Mouse (Mus musculus) urinary bladder, adult 2 months (tissue): ENCODE measurements at regions not wholly inside any gene's neighbourhood (a gene's known extent, or its start where the extent isn't known, plus 50 kb on each side); places are given as distances from the start of the nearest gene placed in this dataset.

Experiments used
- DNase-seq: peaks from one replicate; pipeline ENCODE4 v3.0.0; 2022; ENCODE audit warnings: low spot score

GRCm38 (mm10) chr14:120560416-120560815, 82.2 kb downstream of the Rap2a start:
- no peak for DNase-seq

GRCm38 (mm10) chr14:120560987-120561386, 82.7 kb downstream of the Rap2a start:
- DNase-seq, result no peak

DNA sequence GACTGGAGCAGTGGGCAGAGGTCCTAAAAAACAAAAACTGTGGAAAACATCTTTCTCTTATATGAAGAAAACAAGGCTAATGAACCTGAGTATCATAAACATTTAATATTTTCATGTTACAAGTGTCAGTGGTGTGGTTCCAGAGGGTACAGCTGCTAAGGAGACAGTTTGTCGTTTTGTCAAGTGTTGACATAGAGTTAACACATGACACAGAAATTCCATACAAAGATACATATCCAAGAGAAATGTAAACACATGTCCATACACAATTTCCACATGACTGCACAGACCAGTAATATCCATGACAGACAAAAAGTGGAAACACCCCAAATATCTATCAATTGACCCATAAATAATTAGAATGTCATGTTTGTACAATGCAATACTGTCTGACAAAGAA, 88.7 kb downstream of the Rap2a start:
- no peak for DNase-seq

- no peak for DNase-seq
These were observed 89.8 kb downstream of the Rap2a start for GRCm38 (mm10) chr14:120568054-120568453.

DNA sequence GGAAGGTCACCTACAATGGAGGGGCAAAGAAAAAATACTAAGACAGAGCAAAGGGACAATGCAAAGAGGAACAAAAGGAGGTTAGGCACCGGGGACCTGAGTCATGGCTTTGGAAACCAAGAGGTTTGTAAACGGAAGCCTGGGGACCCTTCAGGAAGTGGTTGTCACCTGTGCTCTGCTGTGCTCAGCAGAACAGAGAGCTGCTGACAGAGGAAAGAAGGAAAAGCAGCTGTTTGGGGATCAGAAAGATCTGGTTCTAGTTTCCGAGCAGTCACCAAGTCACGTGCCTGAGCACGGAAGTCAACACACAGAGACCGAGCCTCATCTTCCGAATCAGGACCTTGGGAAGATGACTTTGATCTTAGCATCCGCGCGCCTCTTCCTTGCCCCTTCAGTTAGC, 94.0 kb downstream of the Rap2a start:
- DNase-seq, result no peak

DNA sequence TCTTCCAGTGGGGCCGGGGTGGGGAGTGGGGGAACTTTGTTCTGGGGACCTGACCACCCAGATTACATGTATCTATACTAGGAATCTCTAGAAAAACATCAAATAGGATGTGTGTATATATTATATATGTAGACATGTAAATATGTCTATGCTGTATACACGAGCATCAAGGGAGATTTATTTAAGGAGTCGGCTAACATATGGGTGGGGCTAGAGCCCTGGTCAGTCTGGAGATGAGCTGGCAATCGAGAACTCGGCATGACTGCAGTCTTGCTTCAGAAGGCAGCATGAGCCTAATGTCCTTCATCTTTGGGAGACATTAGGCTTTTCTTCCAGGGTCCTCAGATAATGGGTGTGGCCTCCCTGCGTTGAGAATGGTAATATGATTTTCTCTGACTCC, 97.0 kb downstream of the Rap2a start:
- DNase-seq, result no peak

GRCm38 (mm10) chr14:120578352-120579080, 100.3 kb downstream of the Rap2a start:
- DNase-seq, result no peak

- DNase-seq, result no peak
These were observed 105.6 kb downstream of the Rap2a start for GRCm38 (mm10) chr14:120583807-120584206.

GRCm38 (mm10) chr14:120592191-120592590, 113.9 kb downstream of the Rap2a start:
- no peak for DNase-seq

GRCm38 (mm10) chr14:120600414-120600935, 122.2 kb downstream of the Rap2a start:
- DNase-seq, result no peak

- DNase-seq, result no peak
These were observed 123.3 kb downstream of the Rap2a start for GRCm38 (mm10) chr14:120601510-120601909.

GRCm38 (mm10) chr14:120603849-120604492, 125.7 kb downstream of the Rap2a start:
- DNase-seq, result no peak

- DNase-seq, result no peak
These were observed 129.6 kb downstream of the Rap2a start for GRCm38 (mm10) chr14:120607801-120608200.

DNA sequence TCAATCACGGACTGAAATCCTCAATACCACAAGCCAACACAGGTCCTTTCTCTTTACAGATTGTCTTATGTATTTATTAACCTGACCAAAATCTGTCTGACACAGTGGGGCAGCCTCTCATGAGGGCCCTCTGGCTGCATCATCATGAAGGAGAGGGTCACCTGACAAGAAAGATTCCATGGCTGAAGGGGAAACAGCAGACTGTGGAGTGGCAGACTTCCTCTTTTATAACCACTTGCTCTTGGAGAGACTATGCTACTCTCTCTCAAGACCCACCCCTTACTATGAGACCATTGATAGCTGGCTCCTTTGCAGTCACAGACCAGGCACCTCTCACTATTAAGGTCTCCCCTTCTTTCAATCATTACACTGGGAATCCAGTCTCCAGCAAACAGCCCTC, 133.1 kb downstream of the Rap2a start:
- DNase-seq, result no peak

GRCm38 (mm10) chr14:120626223-120626935, 148.1 kb downstream of the Rap2a start:
- DNase-seq, result no peak

DNA sequence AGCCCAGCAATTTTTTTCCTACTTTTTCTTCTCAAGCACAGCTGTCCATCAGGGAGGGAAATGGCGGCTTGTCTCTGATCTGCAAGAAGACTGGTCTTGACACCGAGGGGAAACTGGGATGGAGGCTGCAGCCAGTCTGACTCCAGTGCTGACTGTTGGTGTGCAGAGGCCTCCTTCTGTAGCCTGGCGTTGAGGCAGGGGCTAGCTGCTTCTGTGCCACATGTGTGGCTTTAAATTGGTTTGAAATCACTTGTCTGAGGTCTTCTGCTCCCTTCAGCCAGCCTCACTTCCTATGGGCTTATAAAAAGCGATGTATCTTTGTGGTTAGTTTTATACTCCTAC, 148.7 kb downstream of the Rap2a start:
- DNase-seq, result no peak

GRCm38 (mm10) chr14:120632771-120633170, 154.5 kb downstream of the Rap2a start:
- no peak for DNase-seq

- DNase-seq, result no peak
These were observed 158.6 kb downstream of the Rap2a start for GRCm38 (mm10) chr14:120636726-120637400.

DNA sequence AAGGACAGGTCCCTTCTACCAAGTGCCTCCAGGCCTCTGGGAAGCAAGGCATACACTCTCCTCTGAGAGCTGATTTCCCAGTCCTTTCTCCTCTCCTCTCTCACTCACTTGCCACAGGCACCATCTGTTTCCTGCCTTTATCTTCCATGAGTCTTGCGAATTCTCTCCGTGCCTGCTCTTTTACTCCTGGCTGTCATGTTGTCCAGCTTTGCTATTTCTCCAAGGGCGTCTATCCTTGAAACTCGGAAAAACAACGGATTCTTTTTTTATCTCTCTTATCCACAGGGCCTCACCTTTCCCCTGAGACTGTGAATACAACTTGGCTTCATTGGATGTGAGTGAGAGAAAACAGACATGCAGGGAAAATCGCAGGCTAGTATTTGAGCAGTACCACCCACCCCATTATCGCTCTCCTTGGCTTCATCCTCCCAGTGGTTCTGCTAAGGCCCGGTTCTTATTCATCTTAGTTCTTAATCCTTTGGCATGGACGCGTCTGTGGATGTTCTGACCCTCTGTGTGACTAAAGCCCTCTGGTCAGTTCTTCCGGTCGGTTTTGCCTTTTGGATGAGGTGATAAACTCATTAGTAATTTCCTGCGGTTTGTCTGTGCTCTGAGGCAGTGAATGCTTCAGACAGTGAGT, 159.4 kb downstream of the Rap2a start:
- DNase-seq, result no peak

DNA sequence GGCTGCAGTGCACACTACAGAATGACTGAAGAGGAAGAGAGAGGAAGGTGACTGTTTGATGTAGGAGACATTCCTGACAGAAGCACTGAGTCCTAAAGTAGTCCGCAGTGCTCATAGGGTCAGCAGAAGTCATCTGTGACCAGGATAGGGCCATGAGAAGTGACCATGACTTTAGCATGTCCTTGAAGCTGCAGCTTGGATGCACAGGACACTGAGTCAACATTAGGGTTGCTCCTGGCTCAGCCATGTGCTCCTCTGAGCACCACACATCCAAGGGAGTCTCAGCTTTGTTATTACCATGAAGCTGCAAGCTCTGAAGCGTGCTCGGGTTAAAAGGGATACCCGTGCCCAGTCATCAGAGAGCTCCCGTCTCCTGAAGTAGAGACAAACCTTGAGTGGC, 164.3 kb downstream of the Rap2a start:
- DNase-seq, result no peak

DNA sequence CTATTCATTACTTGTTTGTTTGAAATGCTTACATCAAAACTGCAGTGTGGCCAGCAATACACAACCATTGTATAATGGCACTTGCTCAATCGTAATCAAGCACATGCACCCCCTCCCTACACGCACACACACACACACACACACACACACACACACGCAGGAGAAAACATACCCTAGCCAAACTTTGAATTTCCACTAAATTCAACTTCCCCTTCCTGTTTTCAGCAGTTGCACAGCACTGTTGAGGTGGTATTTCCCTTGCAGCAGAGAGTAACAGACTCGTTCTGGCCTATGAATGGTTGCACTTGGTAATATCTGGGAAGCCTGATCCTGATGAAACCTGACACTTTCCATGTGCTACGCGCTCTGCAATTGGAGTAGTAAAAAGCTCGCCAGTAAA, 173.8 kb downstream of the Rap2a start:
- no peak for DNase-seq

DNA sequence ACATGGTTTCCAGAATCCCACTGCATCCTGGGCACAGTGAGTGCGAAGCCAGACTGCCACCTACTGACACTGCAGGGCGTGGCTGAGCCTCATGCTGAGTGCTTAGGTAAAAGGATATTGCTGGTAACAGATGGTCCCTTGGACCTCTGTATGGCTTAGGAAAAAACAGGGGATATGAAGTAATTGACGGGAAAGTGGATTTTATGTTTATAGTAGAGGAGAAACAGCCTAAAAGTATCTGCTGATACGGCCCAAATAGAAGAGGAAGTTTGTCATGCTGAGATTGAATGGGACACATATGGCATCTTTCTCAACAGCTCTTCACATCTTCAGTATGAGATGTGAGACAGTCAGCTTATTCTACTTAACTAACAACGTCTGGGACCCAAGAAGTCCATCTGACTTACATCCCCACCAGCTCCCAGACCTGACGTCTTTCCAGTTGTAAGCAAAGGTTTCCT, 182.1 kb downstream of the Rap2a start:
- DNase-seq, result no peak
